Mouse (Mus musculus) macrophage (primary cell): ENCODE results near the gene Ccdc102a. TPM values are rescaled to one million over a fixed set of nuclear protein-coding genes. Genes with fewer than 3 reads are reported as not detected.
"Not testable (repeated sequence)": the region's sequence is repeated elsewhere in the genome, so short reads cannot be mapped to it uniquely, and the experiment has no call there.

Experiments used
- H3K27ac ChIP-seq: fragments of 350-480 bp; formaldehyde crosslinking; 2 replicates; pipeline ENCODE4 v1.9.0; 2021
- H3K36me3 ChIP-seq: fragments of 350-480 bp; formaldehyde crosslinking; 2 replicates; pipeline ENCODE4 v1.9.0; 2021; ENCODE audit errors: inconsistent target
- H3K4me3 ChIP-seq: fragments of 350-480 bp; formaldehyde crosslinking; 2 replicates; pipeline ENCODE4 v1.9.0; 2021; ENCODE audit errors: inconsistent target
- H3K79me2 ChIP-seq: fragments of 350-480 bp; formaldehyde crosslinking; 2 replicates; pipeline ENCODE4 v1.9.0; 2021; ENCODE audit errors: inconsistent target
- WGBS: methylation state at CpG from one replicate; pipeline ENCODE4 v1.1.7; 2026; ENCODE audit warnings: inconsistent platforms; ENCODE audit not compliant: missing documents; 5-methylcytosine and 5-hydroxymethylcytosine counted together
- polyA plus RNA-seq: library from polyadenylated mRNA; stranded (reverse); fragments of 250-400 nt; gene quantifications from 3 replicates; pipeline ENCODE4 v1.2.4, GENCODE M21; 2018; ENCODE audit warnings: inconsistent platforms

Ccdc102a gene
- polyA plus RNA-seq, 1 experiment from 2014 or later = 0.06 TPM

DNA sequence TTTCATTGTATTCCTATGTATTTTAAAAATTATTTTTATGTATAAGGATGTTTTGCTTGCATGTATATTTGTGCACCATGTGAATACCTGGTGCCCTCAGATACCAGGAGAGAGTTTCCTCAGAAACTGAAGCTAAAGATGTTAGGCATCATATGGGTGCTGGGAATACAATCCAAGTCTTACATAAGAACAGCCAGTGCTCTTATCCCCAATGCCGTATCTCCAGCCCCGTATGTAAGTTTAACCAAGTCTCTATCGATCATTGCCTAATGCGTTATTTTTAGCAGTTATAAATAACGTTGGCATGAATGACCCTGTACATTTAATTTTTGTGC lies 60.9 kb downstream of the Ccdc102a start:
- Histone ChIP-seq H3K36me3 (peaks cover 37% of the 10 kb centered on the region), H3K27ac (no peak overlapping the region), H3K4me3 (no peak overlapping the region), H3K79me2 (peaks cover 30% of the 10 kb centered on the region)
- WGBS = 30% methylated on average over 5 of the region's 5 CpGs

DNA sequence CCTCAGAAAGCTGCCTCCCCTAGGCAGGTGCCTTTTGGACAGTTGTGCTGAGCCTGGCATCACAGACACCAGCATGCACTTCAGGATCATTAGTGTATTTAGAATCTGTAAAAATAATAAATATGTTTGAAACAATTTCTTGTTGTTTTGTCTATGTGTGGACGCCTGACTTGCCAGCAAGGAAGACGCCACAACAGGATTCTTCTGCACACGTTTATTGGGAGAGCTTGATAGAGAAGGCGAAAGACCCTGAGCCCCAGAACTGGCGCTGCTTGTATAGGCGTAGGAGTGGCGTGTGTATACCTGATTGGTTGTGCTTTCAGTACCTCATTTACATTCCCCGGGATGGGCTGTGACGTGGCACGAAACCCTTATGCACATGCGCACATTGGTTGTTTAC lies 63.1 kb downstream of the Ccdc102a start:
- Histone ChIP-seq H3K79me2 (peaks cover 23% of the 10 kb centered on the region), H3K36me3 (peaks cover 48% of the 10 kb centered on the region)
- 92% methylated on average over 10 of the region's 11 CpGs for WGBS
- not testable (repeated sequence) for H3K4me3 ChIP-seq, H3K27ac ChIP-seq

Other genes starting within 250 kb of the Ccdc102a start
- not detected in 3 replicates for gene Pllp, start 221.8 kb downstream of the Ccdc102a start, polyA plus RNA-seq
- gene Ccl22, start 172.5 kb downstream of the Ccdc102a start, polyA plus RNA-seq = 0.78 to 3.7 TPM (median 0.89 TPM) in 3 replicates
- gene Cx3cl1, start 146.1 kb downstream of the Ccdc102a start, polyA plus RNA-seq = 0.32 to 0.77 TPM (median 0.51 TPM) in 3 replicates
- gene Ccl17, start 107.6 kb downstream of the Ccdc102a start, polyA plus RNA-seq = not detected in 3 replicates
- gene Coq9, start 79.8 kb downstream of the Ccdc102a start, polyA plus RNA-seq = 15.7 to 29.9 TPM (median 26.3 TPM) in 3 replicates
- 10.8 to 28.7 TPM (median 20.3 TPM) in 3 replicates for gene Ciapin1, start 79.7 kb downstream of the Ccdc102a start, polyA plus RNA-seq
- gene Polr2c, start 60.6 kb downstream of the Ccdc102a start, polyA plus RNA-seq = 23.3 to 33.5 TPM (median 24.0 TPM) in 3 replicates
- 1.9 to 2.3 TPM (median 2.0 TPM) in 3 replicates for gene Dok4, start 41.8 kb downstream of the Ccdc102a start, polyA plus RNA-seq
- gene Adgrg5, start 5.6 kb upstream of the Ccdc102a start, polyA plus RNA-seq = 0.06 TPM in 1 of 3 replicates, not detected in the others
- 0.36 to 1.5 TPM (median 1.3 TPM) in 3 replicates for gene Adgrg1, start 56.7 kb upstream of the Ccdc102a start, polyA plus RNA-seq
- gene Adgrg3, start 99.6 kb upstream of the Ccdc102a start, polyA plus RNA-seq = 0.44 to 1.8 TPM (median 1.5 TPM) in 3 replicates
- gene Drc7, start 137.0 kb upstream of the Ccdc102a start, polyA plus RNA-seq = not detected in 3 replicates
- gene Katnb1, start 163.1 kb upstream of the Ccdc102a start, polyA plus RNA-seq = 7.0 to 7.8 TPM (median 7.1 TPM) in 3 replicates